Mouse (Mus musculus) spleen, adult 2 months (tissue): ENCODE measurements around the gene Tbx15.

ENCODE experiments used
- CTCF ChIP-seq: fragments of 200-500 bp; IDR thresholded peaks from 2 replicates; pipeline ENCODE4 v1.5.1; 2011; ENCODE audit warnings: mild to moderate bottlenecking, inconsistent platforms; ENCODE audit not compliant: insufficient read depth, insufficient read length, insufficient replicate concordance; ENCODE audit errors: extremely low read depth
- POLR2A ChIP-seq: fragments of 200-500 bp; IDR thresholded peaks from 2 replicates; pipeline ENCODE4 v1.6.1; 2011; ENCODE audit warnings: low read depth, low read length, inconsistent platforms

DNA sequence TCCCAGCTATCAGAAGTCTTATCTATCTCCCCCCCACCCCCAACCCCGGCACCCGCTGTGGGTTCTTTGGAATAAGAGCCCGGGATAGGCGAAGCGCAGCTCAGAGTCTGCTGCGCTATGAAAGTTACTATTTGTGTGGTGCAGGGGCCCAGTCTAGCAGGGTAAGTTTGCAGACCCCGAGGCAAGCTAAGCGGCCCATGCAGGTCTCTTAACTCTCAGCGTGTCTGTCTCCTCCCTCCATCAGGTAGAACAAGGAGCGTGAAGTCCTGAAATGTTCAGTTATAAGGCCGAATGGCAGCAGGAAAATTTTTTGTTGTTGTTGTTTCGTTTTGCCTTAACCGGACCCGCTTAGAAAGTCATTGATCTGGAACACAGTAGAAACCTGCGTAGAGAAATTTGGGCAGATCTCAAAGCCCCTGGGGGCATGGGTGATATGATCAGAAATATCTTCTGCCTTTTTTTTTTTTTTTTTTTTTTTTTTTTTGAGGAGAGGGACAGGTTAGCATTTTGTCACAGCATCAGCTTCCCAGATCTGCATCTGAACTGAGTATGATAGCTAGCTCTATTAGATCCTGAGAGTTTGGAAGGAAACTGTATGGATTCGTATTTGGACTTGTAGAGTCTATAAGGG is 12.4 kb downstream of the Tbx15 start:
- no peak for TF ChIP-seq CTCF
- TF ChIP-seq POLR2A, result no peak
